Mouse (Mus musculus): Measurements from ENCODE around the gene Usp50.

DNA sequence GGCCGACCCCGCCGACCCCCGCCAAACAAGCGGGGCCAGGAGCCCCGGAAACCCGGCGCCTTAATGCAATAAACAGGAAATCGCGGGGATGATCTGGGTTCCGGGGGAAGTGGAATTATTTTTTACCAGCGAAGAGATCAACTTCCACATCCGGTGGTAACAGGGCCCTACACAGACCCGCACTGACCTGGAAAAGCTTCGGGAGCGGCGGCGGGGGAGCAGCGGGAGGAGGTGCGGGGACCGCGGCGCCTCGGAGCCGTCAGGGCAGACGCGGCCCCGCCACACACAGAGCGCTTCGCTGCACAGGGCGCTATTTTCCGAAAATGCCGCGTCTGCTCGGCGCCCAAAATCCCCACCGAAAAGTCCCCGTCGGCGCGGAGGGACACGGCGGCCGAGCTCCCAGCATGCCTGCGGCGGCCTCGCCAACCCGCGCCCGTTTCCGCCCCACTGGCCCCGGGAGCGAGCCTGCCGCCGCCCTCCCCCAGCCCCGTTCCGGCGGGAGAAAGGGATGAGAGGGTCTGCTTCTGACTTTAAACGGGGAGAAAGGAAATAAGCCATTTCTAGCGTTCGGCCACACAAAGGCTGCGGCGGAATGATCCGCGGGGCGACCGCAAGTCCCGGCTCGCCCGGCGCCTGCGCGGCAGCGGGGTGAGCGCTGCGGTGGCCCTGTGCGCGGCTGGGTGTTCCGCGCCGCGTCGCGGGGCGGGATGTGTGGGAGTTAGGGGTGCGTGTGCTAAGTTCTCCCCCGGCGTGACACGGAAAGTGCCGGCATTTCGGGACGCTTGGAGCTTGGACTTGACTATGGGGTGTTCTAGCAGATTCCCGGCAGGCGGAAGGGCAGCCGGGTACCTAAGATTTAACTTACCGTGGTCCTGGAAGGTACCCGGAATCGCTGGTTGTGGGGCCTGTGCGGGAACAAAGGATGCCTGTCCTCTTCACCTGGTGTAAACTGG lies 107.8 kb downstream of the Usp50 start:
- TF ChIP-seq CTCF (IDR thresholded peaks at IDR 0.05; ENCODE audit: borderline replicate concordance, insufficient read depth, low read depth, low read length): no peak
- peak; percentile 86 for TF ChIP-seq POLR2A (IDR thresholded peaks at IDR 0.05; ENCODE audit: borderline replicate concordance, insufficient read depth, low read length)
